Mouse (Mus musculus) spleen, adult 2 months (tissue): Measurements from ENCODE around the gene 2210011C24Rik.

Source experiments
- CTCF ChIP-seq: fragments of 200-500 bp; IDR thresholded peaks from 2 replicates; pipeline ENCODE4 v1.5.1; 2011; ENCODE audit warnings: mild to moderate bottlenecking, inconsistent platforms; ENCODE audit not compliant: insufficient read depth, insufficient read length, insufficient replicate concordance; ENCODE audit errors: extremely low read depth
- POLR2A ChIP-seq: fragments of 200-500 bp; IDR thresholded peaks from 2 replicates; pipeline ENCODE4 v1.6.1; 2011; ENCODE audit warnings: low read depth, low read length, inconsistent platforms

GRCm38 (mm10) chr8:84021569-84021968 is 9.6 kb upstream of the 2210011C24Rik start:
- TF ChIP-seq CTCF (no peak), POLR2A (no peak)
